Mouse (Mus musculus): Measurements from ENCODE around the gene Bcl9. TPM values are rescaled to one million over a fixed set of nuclear protein-coding genes. Genes with fewer than 3 reads are reported as not detected.

Bcl9 gene
- total and polyA plus RNA-seq, 3 experiments: 7.0 to 38.5 (median 18.4) TPM

DNA sequence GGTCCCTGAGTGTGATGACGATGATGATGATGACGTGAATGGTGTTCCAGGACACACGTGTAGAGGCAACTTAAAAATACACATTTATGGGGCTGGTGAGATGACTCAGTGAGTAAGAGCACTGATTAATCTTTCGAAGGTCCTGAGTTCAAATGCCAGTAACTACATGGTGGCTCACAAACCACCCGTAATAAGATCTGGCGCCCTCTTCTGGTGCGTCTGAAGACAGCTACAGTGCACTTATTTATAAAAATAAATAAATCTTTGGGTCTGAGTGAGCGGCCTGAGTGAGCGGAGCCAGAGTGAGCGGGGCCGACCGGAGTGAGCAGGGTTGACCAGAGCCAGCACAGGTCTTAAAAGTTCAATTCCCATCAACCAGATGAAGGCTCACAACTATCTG is 34.5 kb upstream of the Bcl9 start:
- Histone ChIP-seq H3K36me3 (replicated peaks) (no peaks in the 10 kb centered on the region), H3K4me3 (ENCODE audit: low read depth, low read length) (no peak overlapping the region), H3K27me3 (ENCODE audit: insufficient read depth, low read length) (no peaks in the 10 kb centered on the region; the same call in 1 of the 2 replicates), H3K9me3 (replicated peaks) (no peaks in the 10 kb centered on the region), H3K4me1 (ENCODE audit: insufficient read depth, low read depth, low read length) (no peaks in the 10 kb centered on the region)
- no peak for ATAC-seq (ENCODE audit: extremely low read depth, insufficient number of reproducible peaks, low FRiP score, poor library complexity, severe bottlenecking)
- TF ChIP-seq GATA1 (IDR thresholded peaks at IDR 0.05; ENCODE audit: borderline replicate concordance, low read length) (no peak), POLR2AphosphoS5 (IDR thresholded peaks at IDR 0.05; ENCODE audit: insufficient replicate concordance, low read depth, low read length) (no peak), CTCF (IDR thresholded peaks at IDR 0.05; ENCODE audit: low read depth, low read length) (no peak), GATA2 (IDR thresholded peaks at IDR 0.05; ENCODE audit: borderline replicate concordance, low read depth, low read length) (no peak), TAL1 (conservative IDR thresholded peaks at IDR 0.05; ENCODE audit: low read depth, low read length) (no peak)
- no peak for DNase-seq (ENCODE audit: low spot score)

DNA sequence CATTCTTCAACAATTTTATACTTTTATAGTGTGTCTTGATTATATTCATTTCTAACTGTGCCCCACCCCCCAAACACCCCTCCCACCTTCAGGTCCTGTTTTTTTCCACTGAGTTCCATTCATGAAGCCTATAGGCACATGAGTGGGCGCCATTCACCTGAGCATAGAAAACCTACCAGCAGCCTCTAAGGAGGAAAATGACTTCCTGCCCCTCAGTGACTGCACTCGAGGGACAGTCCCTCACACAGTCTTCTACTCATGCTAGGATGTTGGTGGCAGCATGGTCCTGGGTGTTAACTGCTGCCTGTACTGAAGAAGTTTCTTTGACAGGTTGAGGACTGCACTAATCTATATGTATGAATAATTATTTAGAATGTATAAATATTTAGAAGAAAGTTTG is 30.1 kb upstream of the Bcl9 start:
- ATAC-seq (ENCODE audit: extremely low read depth, insufficient number of reproducible peaks, low FRiP score, poor library complexity, severe bottlenecking) (no peak), DNase-seq (ENCODE audit: low spot score) (no peak)
- no peaks in the 10 kb centered on the region; the same call in 1 of the 2 replicates for H3K27me3 ChIP-seq (ENCODE audit: insufficient read depth, low read length)
- H3K36me3 ChIP-seq (replicated peaks): no peaks in the 10 kb centered on the region
- H3K4me1 ChIP-seq (ENCODE audit: insufficient read depth, low read depth, low read length): no peaks in the 10 kb centered on the region
- H3K9me3 ChIP-seq (replicated peaks): no peaks in the 10 kb centered on the region
- H3K4me3 ChIP-seq (ENCODE audit: low read depth, low read length): no peak overlapping the region
- TF ChIP-seq POLR2AphosphoS5 (IDR thresholded peaks at IDR 0.05; ENCODE audit: insufficient replicate concordance, low read depth, low read length) (no peak), GATA2 (IDR thresholded peaks at IDR 0.05; ENCODE audit: borderline replicate concordance, low read depth, low read length) (no peak), GATA1 (IDR thresholded peaks at IDR 0.05; ENCODE audit: borderline replicate concordance, low read length) (no peak), TAL1 (conservative IDR thresholded peaks at IDR 0.05; ENCODE audit: low read depth, low read length) (no peak), CTCF (IDR thresholded peaks at IDR 0.05; ENCODE audit: low read depth, low read length) (no peak)

DNA sequence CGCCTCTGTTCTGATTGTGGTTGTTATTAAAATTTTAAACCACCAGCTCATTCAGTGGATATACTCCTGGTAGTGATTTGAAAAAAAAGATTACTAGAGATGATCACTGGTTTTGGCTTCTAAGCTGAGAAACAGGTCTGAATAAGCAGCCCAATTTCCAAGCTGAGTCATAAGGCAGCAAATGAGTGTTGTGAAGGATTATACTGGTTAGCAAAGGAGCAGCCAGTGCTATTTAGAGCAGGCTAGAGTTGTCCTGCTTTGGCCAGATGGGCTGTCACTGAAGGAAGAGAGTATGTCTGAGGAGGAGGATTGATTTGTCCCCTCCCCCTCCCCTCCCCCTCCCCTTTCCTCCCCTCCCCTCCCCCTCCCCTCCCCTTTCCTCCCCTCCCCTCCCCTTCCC is 29.6 kb upstream of the Bcl9 start:
- no peak for ATAC-seq (ENCODE audit: extremely low read depth, insufficient number of reproducible peaks, low FRiP score, poor library complexity, severe bottlenecking)
- no peak for DNase-seq (ENCODE audit: low spot score)
- Histone ChIP-seq H3K4me3 (ENCODE audit: low read depth, low read length) (no peak overlapping the region), H3K9me3 (replicated peaks) (no peaks in the 10 kb centered on the region), H3K4me1 (ENCODE audit: insufficient read depth, low read depth, low read length) (no peaks in the 10 kb centered on the region), H3K27me3 (ENCODE audit: insufficient read depth, low read length) (no peaks in the 10 kb centered on the region; the same call in 1 of the 2 replicates), H3K36me3 (replicated peaks) (no peaks in the 10 kb centered on the region)
- TF ChIP-seq POLR2AphosphoS5 (IDR thresholded peaks at IDR 0.05; ENCODE audit: insufficient replicate concordance, low read depth, low read length) (no peak), TAL1 (conservative IDR thresholded peaks at IDR 0.05; ENCODE audit: low read depth, low read length) (no peak), GATA1 (IDR thresholded peaks at IDR 0.05; ENCODE audit: borderline replicate concordance, low read length) (no peak), CTCF (IDR thresholded peaks at IDR 0.05; ENCODE audit: low read depth, low read length) (no peak), GATA2 (IDR thresholded peaks at IDR 0.05; ENCODE audit: borderline replicate concordance, low read depth, low read length) (no peak)

DNA sequence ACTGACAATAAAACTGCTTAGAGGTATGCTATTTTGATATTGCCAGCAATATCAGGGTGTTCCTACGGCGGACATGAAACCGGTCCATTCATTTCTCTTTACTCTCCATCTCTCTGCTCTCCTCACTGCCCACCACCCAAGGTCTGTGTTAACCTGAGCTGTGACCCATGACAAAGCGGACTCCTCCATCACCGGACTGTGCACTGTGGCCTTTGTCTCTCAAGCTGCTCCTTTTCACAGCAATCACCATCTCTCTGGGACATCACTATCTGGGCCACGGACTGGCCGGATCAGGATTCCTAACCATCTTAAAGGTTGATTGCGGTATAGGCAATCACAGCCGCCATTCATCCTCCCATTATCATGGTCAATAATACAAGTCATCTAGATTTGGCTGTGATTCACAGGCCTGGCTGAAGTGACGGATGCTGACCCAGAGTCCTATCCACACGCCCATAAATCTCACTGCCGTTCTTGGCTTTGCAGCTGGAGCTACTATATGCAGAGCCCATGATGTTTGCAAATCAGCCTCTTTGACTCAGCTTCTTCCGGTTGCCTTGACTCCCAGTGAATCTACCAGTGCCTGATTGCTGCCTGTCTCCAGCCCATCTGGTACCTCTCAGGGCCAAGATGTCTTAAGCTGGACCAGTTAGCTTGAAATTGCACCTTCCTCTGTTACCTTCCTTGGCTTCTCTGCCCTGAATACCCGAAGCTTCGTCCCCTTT is 28.1 kb upstream of the Bcl9 start:
- Histone ChIP-seq H3K4me3 (ENCODE audit: low read depth, low read length) (no peak overlapping the region), H3K4me1 (ENCODE audit: insufficient read depth, low read depth, low read length) (no peaks in the 10 kb centered on the region), H3K36me3 (replicated peaks) (no peaks in the 10 kb centered on the region), H3K27me3 (ENCODE audit: insufficient read depth, low read length) (no peaks in the 10 kb centered on the region), H3K9me3 (replicated peaks) (no peaks in the 10 kb centered on the region)
- TF ChIP-seq GATA1 (IDR thresholded peaks at IDR 0.05; ENCODE audit: borderline replicate concordance, low read length): no peak
- TF ChIP-seq GATA2 (IDR thresholded peaks at IDR 0.05; ENCODE audit: borderline replicate concordance, low read depth, low read length): no peak
- no peak for TF ChIP-seq TAL1 (conservative IDR thresholded peaks at IDR 0.05; ENCODE audit: low read depth, low read length)
- no peak for TF ChIP-seq CTCF (IDR thresholded peaks at IDR 0.05; ENCODE audit: low read depth, low read length)
- no peak for TF ChIP-seq POLR2AphosphoS5 (IDR thresholded peaks at IDR 0.05; ENCODE audit: insufficient replicate concordance, low read depth, low read length)
- ATAC-seq (ENCODE audit: extremely low read depth, insufficient number of reproducible peaks, low FRiP score, poor library complexity, severe bottlenecking) (no peak), DNase-seq (ENCODE audit: low spot score) (no peak)

DNA sequence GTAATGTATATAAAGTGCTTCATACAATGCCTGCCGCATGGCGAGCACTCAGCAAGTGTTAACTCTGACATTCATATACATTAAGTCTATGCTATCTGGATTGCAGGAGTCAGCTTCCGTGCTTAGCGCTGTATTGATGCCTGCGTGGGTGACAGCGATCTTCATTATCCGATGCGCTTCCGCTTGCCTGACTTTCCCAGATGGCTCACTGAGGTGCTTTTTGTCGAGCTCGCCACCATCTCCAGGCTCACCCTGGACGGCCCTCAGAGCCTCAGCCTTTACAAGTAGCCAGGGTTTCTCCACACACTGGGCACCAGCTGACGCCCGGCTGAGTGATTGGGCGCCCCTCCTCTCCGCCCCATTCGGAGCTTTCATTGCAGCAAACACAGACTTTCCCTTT is 26.3 kb upstream of the Bcl9 start:
- Histone ChIP-seq H3K9me3 (replicated peaks) (no peaks in the 10 kb centered on the region), H3K36me3 (replicated peaks) (no peaks in the 10 kb centered on the region), H3K4me1 (ENCODE audit: insufficient read depth, low read depth, low read length) (no peaks in the 10 kb centered on the region), H3K4me3 (ENCODE audit: low read depth, low read length) (no peak overlapping the region), H3K27me3 (ENCODE audit: insufficient read depth, low read length) (no peaks in the 10 kb centered on the region)
- DNase-seq (ENCODE audit: low spot score): no peak
- ATAC-seq (ENCODE audit: extremely low read depth, insufficient number of reproducible peaks, low FRiP score, poor library complexity, severe bottlenecking): no peak
- TF ChIP-seq POLR2AphosphoS5 (IDR thresholded peaks at IDR 0.05; ENCODE audit: insufficient replicate concordance, low read depth, low read length): no peak
- TF ChIP-seq CTCF (IDR thresholded peaks at IDR 0.05; ENCODE audit: low read depth, low read length): no peak
- TF ChIP-seq TAL1 (conservative IDR thresholded peaks at IDR 0.05; ENCODE audit: low read depth, low read length): no peak
- no peak for TF ChIP-seq GATA1 (IDR thresholded peaks at IDR 0.05; ENCODE audit: borderline replicate concordance, low read length)
- TF ChIP-seq GATA2 (IDR thresholded peaks at IDR 0.05; ENCODE audit: borderline replicate concordance, low read depth, low read length): no peak

DNA sequence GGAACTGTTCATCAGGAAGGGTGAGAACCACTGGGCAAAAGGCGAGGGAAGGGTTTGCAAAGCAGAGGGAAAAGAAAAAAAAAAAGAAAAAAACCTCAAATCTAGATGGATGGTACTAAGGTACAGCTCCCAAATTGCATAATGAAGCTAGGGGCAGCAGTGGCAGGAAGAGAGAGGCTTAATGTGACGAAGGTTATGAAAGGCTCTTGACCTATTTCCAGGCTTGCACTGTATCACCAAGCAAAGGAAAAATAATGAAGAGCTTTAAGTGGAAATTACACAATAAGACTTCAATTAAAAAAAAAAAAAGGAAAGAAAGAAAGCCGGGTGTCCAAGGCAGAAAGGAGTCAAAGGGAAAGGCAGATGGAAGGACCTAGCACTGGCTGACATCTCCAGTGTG is 19.6 kb upstream of the Bcl9 start:
- DNase-seq (ENCODE audit: low spot score): no peak
- H3K36me3 ChIP-seq (replicated peaks): no peaks in the 10 kb centered on the region
- no peak for ATAC-seq (ENCODE audit: extremely low read depth, insufficient number of reproducible peaks, low FRiP score, poor library complexity, severe bottlenecking)
- H3K4me3 ChIP-seq (ENCODE audit: low read depth, low read length): no peak overlapping the region
- TF ChIP-seq CTCF (IDR thresholded peaks at IDR 0.05; ENCODE audit: low read depth, low read length): no peak
- no peak for TF ChIP-seq GATA1 (IDR thresholded peaks at IDR 0.05; ENCODE audit: borderline replicate concordance, low read length)
- TF ChIP-seq TAL1 (conservative IDR thresholded peaks at IDR 0.05; ENCODE audit: low read depth, low read length): no peak
- TF ChIP-seq GATA2 (IDR thresholded peaks at IDR 0.05; ENCODE audit: borderline replicate concordance, low read depth, low read length): no peak
- TF ChIP-seq POLR2AphosphoS5 (IDR thresholded peaks at IDR 0.05; ENCODE audit: insufficient replicate concordance, low read depth, low read length): no peak
- H3K9me3 ChIP-seq (replicated peaks): no peaks in the 10 kb centered on the region
- no peaks in the 10 kb centered on the region for H3K27me3 ChIP-seq (ENCODE audit: insufficient read depth, low read length)
- no peaks in the 10 kb centered on the region for H3K4me1 ChIP-seq (ENCODE audit: insufficient read depth, low read depth, low read length)
